Mouse (Mus musculus): Measurements from ENCODE around the gene Ttc28. TPM values are rescaled to one million over a fixed set of nuclear protein-coding genes. Genes with fewer than 3 reads are reported as not detected.
"Not testable (repeated sequence)": the region's sequence is repeated elsewhere in the genome, so short reads cannot be mapped to it uniquely, and the experiment has no call there.

Ttc28 gene
- total RNA-seq, 2 experiments from 2014 or later: 15.4 to 20.2 TPM

DNA sequence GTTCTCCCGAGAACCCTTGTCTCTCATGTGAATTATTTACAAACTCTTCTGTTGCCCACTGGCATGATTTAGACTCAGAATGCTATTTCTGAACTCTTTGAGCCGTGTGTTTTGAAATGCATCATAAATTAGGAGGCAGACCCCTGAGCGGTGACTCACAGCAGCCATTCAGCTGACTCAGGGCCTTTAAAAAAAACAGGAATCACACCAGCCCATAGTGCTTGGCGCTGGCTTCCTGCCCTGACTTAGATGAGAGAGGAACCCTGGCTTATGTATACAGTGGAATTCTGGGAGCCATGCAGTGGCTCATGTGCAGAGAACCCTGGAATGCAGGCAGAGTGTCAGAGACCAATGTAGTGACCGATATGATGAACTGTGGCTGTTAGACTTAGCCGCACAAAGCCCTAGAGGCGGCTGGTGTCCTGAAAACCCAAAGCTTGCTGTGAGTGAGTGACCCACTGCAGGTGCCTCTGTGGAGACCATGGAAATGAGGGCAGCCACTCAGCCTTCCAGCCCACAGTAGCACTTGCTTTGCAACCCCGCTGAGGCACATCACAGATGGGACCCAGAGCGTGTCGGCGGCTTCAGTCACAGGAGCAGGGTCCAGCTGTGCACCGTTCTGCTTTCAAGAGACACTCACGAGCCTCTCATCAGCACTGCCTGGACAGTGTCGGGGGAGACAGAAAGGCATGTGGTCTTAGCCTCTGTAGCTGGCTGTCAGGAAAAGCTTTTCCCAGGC is 348.9 kb downstream of the Ttc28 start:
- DNase-seq (ENCODE audit: low spot score in 2 of 2): peak; percentile 54 to 59

- DNase-seq (ENCODE audit: low spot score in 2 of 2): no peak
These were observed 349.4 kb downstream of the Ttc28 start for GRCm38 (mm10) chr5:111229041-111229394.

DNA sequence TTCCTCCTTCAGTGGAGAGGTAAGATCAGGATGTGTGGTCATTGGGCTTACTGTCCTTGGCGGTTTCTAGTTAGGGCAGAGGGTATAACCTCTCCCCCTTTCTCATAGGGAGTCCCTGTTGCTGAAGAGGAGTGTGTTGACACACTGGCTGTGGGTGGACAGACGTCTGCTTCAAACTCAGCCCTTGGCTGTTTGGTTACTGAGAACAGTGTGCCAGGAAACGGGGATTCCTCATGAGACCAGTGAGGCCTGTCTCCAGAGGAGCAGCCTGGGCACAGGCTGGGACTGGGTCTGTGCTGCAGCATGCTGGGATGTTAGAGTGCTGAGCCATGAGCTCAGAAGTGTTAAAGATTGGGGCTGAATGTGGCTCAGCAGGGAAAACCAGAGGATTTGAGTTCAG is 350.1 kb downstream of the Ttc28 start:
- no peak for DNase-seq (ENCODE audit: low spot score in 2 of 2)

GRCm38 (mm10) chr5:111231044-111231443 is 351.4 kb downstream of the Ttc28 start:
- DNase-seq (ENCODE audit: low spot score in 2 of 2): no peak

DNA sequence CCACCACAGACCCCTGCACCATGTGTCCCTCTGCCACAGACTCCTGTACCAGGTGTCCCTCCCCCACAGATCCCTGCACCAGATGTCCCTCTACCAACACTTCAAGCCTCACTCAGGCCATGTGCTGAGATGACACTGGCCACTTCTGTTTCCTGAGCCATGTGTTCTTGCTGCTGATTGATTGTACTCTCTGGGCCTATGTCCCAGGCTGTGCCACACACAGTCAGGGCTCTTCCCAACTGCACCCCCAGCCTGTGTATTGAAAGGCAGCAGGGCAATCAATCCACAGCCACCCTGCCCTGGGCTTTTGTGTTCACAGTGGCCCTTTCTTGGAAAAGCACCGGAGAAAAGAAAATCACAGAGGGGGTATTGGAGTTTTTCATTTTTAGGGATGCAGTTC is 352.2 kb downstream of the Ttc28 start:
- DNase-seq (ENCODE audit: low spot score in 2 of 2): no peak

- DNase-seq (ENCODE audit: low spot score in 2 of 2): no peak
These were observed 353.6 kb downstream of the Ttc28 start for GRCm38 (mm10) chr5:111233022-111233709.

DNA sequence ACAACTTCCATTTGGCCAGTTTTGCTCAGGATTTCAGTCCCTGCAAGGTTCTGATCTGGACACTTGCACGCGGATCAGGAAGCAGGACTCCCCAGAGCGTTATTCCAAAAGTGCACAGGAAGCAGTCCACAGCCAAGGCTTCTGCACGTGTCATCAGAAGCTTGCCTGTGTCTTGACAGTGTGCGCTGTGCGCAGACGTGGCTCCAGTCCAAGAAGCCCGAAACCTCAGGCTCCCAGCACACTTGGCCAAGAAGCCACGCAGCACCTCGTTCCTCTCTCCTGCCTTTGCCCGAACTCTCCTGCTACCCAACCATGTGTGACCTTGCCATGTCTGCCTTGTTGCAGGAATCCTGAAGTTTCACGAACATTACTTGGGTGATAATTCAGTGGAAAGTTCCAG is 355.5 kb downstream of the Ttc28 start:
- DNase-seq (ENCODE audit: low spot score in 2 of 2): peak; percentile 64 to 70

DNA sequence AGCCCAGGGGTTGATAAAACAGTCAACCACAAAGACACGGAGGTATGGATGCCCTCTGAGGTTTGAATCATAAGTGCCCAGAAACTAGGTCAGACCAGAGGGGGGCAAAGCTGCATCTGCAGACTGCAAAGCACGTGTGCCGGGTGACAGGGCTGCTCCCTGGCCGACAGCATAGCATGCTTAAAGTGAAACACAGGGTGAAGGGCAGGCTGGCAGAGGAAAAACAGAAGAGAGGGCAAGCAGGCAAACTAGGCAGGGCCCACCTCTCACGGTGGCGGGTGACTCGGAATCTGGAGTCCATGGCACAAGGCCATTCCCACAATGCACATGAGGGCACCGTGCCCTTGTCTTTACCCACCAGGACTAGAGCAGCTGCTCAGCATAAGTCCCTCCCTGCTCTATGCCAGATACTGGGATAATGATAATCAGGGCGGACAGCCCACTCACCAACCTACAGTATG is 357.6 kb downstream of the Ttc28 start:
- DNase-seq (ENCODE audit: low spot score in 2 of 2): no peak

- no peak for DNase-seq (ENCODE audit: low spot score in 2 of 2)
These were observed 359.6 kb downstream of the Ttc28 start for GRCm38 (mm10) chr5:111239223-111239622.

- DNase-seq (ENCODE audit: low spot score in 2 of 2): no peak
These were observed 363.9 kb downstream of the Ttc28 start for GRCm38 (mm10) chr5:111243447-111244040.

- DNase-seq (ENCODE audit: low spot score in 2 of 2): no peak
These were observed 364.5 kb downstream of the Ttc28 start for GRCm38 (mm10) chr5:111244061-111244460.

GRCm38 (mm10) chr5:111247571-111248265 is 368.1 kb downstream of the Ttc28 start:
- DNase-seq (ENCODE audit: low spot score in 2 of 2): no peak

GRCm38 (mm10) chr5:111252147-111252546 is 372.5 kb downstream of the Ttc28 start:
- DNase-seq (ENCODE audit: low spot score in 2 of 2): no peak

DNA sequence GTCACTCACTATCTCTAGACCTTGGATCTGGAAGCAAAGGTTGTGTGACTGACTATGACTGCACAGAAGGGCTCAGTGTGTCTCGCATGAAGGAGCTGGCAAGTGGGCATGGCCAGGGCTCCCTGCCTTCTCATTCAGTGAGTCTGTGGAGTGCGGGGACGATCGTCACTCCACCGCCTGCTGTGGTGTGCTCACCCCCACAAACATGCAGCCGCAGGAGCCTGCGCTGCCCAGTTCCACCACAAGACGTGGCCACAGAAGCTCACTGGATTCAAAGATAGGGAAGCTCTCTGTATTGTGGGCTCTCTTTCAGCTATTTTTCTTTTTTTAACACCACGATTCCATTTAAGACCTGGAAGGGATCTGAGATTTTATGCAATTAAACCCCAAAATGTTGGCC is 374.8 kb downstream of the Ttc28 start:
- no peak for DNase-seq (ENCODE audit: low spot score in 2 of 2)

GRCm38 (mm10) chr5:111254781-111255180 is 375.2 kb downstream of the Ttc28 start:
- DNase-seq (ENCODE audit: low spot score in 2 of 2): no peak

GRCm38 (mm10) chr5:111256181-111256580 is 376.6 kb downstream of the Ttc28 start:
- DNase-seq (ENCODE audit: low spot score in 2 of 2): no peak

DNA sequence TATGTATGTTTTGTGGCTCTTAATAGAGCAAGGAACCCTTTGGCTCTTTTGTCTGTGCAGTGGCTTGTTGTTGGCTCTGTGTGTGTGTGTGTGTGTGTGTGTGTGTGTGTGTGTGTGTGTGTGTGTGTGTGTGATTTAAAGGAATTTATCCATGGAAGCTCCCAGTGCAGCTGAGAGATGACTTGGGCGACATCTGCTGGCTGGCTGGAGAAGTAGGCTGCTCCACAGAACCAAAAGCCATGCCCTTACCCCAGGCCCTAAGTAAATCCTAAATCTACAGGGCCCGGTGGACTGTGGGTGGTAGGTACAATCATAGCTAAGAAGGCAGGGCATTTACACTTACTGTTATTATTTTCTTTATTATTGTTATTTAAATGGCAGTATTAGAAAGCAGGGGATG is 377.5 kb downstream of the Ttc28 start:
- peak; percentile 66 to 71 for DNase-seq (ENCODE audit: low spot score in 2 of 2)

DNA sequence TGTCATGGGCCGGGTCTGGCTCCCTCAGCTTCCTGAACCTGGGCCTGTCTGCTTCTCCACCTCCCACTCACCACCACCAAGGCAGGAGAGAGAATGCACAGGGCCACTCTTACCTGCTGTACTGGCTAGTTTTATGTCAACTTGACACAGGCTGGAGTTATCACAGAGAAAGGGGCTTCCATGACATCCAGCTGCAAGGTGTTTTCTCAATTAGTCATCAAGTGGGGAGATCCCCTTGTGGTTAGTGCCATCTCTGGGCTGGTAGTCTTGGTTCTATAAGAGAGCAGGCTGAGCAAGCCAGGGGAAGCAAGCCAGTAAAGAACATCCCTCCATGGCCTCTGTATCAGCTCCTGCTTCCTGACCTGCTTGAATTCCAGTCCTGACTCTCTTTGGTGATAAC is 381.6 kb downstream of the Ttc28 start:
- not testable (repeated sequence) for DNase-seq (ENCODE audit: low spot score in 2 of 2)

DNA sequence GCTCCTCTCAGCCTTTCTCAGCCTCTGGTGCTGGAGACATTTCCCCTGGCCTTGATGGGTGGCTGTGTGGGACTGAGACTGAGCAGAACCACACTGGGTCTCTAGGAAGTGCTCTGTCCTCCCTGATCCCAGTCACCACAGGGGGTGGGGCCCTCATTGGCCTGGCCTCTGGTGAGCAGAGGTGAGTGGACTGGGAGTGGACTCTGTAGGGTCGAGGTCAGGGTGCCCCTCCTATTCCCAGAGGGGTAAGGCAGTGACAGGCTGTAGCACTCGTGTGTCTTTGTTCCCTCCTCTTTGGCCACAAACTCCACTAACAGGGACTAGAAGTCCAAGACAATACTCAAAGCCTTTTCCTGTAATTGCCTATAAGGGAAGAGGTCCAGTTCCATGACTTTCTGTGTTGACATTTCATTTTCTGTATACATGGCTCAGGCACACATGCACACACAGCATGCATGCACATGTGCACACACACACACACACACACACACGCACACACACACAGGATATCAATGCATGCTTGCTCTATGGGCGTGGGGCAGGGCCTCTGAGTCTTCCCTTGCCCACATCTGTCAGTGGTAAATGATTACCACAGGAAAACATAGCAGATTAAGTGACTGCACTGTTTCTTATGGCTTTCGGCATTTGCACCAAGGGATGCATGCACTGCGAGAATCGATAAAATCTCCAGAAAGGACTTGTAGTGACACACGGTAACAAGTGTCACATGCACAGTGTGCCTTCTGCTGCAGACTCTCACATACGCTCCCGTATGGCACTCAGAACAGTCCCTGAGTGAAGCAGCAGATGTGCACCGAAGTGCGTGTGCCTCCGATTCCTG is 382.4 kb downstream of the Ttc28 start:
- no peak for DNase-seq (ENCODE audit: low spot score in 2 of 2)

DNA sequence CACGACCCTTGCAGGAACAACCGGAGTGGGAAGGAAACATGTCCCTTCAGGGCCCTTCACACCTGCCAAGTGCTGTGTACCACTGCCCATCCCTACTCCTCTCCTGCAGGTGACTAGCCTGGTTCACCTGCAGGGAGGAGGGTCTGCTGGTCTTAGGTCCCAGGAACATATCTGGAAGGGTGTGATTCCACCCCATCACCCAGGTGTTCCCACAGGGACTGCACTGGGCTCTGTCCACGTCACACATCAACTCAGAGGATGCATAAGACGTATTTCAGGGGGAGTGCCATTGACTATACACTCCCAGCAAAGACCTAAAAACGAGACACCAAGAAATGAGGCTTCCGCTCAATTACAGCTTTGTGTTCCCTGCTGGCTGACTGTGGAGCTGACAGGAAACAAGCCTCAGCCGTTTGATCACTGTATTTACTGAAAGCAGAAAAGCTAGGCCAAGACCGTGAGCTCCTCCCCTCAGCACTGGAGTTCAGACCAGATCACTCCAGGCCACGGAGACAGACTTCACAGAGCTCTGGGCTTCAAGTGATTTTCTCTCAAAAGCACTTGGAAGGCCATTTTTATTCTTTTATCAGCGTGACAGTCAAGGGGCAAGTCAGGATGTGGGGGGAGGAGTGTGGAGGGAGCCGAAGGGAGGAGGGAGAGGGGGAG is 383.1 kb downstream of the Ttc28 start:
- DNase-seq (ENCODE audit: low spot score in 2 of 2): no peak
